Mouse (Mus musculus) erythroblast, embryonic 14.5 days (primary cell): ENCODE measurements around the gene Dennd4c.

Experiments
- GATA1 ChIP-seq: IDR thresholded peaks from 2 replicates; pipeline ENCODE4 v1.6.1; 2012; ENCODE audit warnings: low read length, inconsistent platforms, mixed read lengths
- TAL1 ChIP-seq: IDR thresholded peaks from 3 replicates; pipeline ENCODE4 v1.6.1; 2012; ENCODE audit warnings: low read length, inconsistent platforms, mixed read lengths

DNA sequence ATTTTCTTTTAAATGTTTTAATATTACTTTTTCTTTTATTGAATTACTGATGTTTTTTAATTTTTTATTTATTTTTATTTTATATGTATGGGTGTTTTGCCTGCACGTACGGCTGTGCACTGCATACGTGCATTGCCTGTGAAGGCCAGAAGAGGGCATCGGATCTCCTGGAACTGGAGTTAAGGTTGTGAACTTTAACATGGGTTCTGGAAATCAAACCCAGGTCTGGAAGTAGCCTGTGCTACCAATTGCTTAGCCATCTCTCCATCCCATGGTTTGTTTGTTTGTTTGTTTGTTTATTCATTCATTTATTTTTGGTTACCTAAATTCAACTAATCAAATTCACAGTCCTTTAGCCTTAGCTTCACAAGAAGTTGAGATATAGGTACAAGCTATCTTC lies 136.6 kb downstream of the Dennd4c start:
- TF ChIP-seq GATA1 (no peak), TAL1 (no peak)
